Mouse (Mus musculus) G1E (cell line): Measurements from ENCODE around the gene Sec24c. TPM values are rescaled to one million over a fixed set of nuclear protein-coding genes. Genes with fewer than 3 reads are reported as not detected.

Source experiments
- ATAC-seq: 2 replicates; pipeline ENCODE4 v1.8.0; 2016; ENCODE audit warnings: mild to moderate bottlenecking; ENCODE audit not compliant: insufficient number of reproducible peaks, poor library complexity, low FRiP score, severe bottlenecking; ENCODE audit errors: extremely low read depth
- DNase-seq: peaks from one replicate; pipeline ENCODE4 v3.0.0; 2012; ENCODE audit warnings: low spot score
- H3K27me3 ChIP-seq: 2 replicates; pipeline ENCODE4 v1.6.1; 2012; ENCODE audit warnings: mild to moderate bottlenecking, low read length, inconsistent platforms; ENCODE audit not compliant: insufficient read depth
- H3K36me3 ChIP-seq: replicated peaks from 2 replicates; pipeline ENCODE3; 2012; ENCODE audit warnings: mild to moderate bottlenecking, inconsistent platforms
- H3K4me1 ChIP-seq: 2 replicates; pipeline ENCODE4 v1.6.1; 2012; ENCODE audit warnings: low read depth, low read length, inconsistent platforms, mixed read lengths; ENCODE audit not compliant: insufficient read depth
- H3K4me3 ChIP-seq: 2 replicates; pipeline ENCODE4 v1.5.1; 2012; ENCODE audit warnings: low read depth, mild to moderate bottlenecking, inconsistent platforms, low read length, moderate library complexity, mixed read lengths
- H3K9me3 ChIP-seq: replicated peaks from 2 replicates; pipeline ENCODE4 v1.6.1; 2012; ENCODE audit warnings: inconsistent platforms
- CTCF ChIP-seq: IDR thresholded peaks from 2 replicates; pipeline ENCODE4 v1.5.1; 2012; ENCODE audit warnings: low read depth, low read length, inconsistent platforms, mixed read lengths
- GATA1 ChIP-seq: IDR thresholded peaks from 2 replicates; pipeline ENCODE4 v1.6.1; 2012; ENCODE audit warnings: borderline replicate concordance, low read length, inconsistent platforms, mixed read lengths
- GATA2 ChIP-seq: IDR thresholded peaks from 2 replicates; pipeline ENCODE4 v1.6.1; 2012; ENCODE audit warnings: low read depth, low read length, inconsistent platforms, borderline replicate concordance
- POLR2AphosphoS5 ChIP-seq: IDR thresholded peaks from 2 replicates; pipeline ENCODE4 v1.6.1; 2012; ENCODE audit warnings: low read depth, low read length, inconsistent platforms; ENCODE audit not compliant: insufficient replicate concordance
- TAL1 ChIP-seq: conservative IDR thresholded peaks from 2 replicates; pipeline ENCODE4 v1.6.1; 2012; ENCODE audit warnings: low read depth, low read length, inconsistent platforms, mixed read lengths
- polyA plus RNA-seq: library from polyadenylated mRNA; stranded (reverse); fragments of >175 nt; gene quantifications from 2 replicates; pipeline ENCODE4 v1.2.3, GENCODE M21; 2012
- total RNA-seq, 2 experiments: library from RNA; stranded (forward) in 1 of 2; stranded (reverse) in 1 of 2; fragments of 200-1000 nt in 1 of 2; fragments of >200 nt in 1 of 2; fragmentation: Nextera tagmentation in 1 of 2; gene quantifications; 2 replicates each; pipeline ENCODE4 v1.2.3; 2014 to 2017

The Sec24c gene
- total and polyA plus RNA-seq, 3 experiments: 101 to 271 (median 119) TPM

- Histone ChIP-seq H3K9me3 (no peaks in the 10 kb centered on the region), H3K4me1 (peaks cover 71% of the 10 kb centered on the region), H3K4me3 (peak within 1 kb of the TSS; percentile 81), H3K27me3 (no peaks in the 10 kb centered on the region), H3K36me3 (peaks cover 90% of the 10 kb centered on the region)
- DNase-seq (peak; percentile 88), ATAC-seq (peak; percentile 67)
- TF ChIP-seq GATA1 (no peak), POLR2AphosphoS5 (0 out of 2 replicates have a peak, but pooled peaks have one; percentile 5), TAL1 (no peak)
These were observed 21.0 kb downstream of the Sec24c start, which contains the start of gene Fut11 for GRCm38 (mm10) chr14:20694884-20695760. TSS of gene Fut11 (plus strand) at chr14:20694968.

DNA sequence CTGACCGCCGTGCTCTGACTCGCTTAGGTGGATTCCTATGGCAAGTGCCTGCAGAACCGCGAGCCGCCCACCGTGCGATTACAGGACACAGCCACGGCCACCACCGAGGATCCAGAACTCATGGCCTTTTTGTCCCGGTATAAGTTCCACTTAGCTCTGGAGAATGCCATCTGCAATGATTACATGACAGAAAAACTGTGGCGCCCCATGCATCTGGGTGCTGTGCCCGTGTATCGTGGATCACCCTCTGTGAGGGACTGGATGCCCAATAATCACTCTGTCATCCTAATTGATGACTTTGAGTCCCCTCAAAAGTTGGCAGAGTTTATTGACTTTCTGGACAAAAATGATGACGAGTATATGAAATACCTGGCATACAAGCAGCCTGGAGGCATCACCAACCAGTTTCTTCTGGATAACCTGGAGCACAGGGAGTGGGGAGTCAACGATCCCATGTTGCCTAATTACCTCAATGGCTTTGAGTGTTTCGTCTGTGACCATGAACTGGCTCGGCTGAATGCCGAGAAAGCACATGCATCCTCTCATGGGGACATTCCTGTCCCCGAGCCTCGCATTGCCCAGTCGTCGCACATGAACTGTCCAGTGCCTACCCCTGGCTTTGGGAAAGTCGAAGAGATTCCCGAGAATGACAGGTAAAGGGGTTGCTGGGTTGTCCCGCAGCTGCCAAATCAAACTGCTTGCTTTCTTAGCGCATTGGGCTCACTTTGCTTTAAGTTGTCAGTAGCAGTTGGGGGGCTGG, 21.8 kb downstream of the Sec24c start:
- no peak for DNase-seq
- no peak for ATAC-seq
- H3K4me3 ChIP-seq: peak overlapping the region; percentile 81
- H3K9me3 ChIP-seq: no peaks in the 10 kb centered on the region
- peaks cover 78% of the 10 kb centered on the region for H3K4me1 ChIP-seq
- no peaks in the 10 kb centered on the region for H3K27me3 ChIP-seq
- peaks cover 88% of the 10 kb centered on the region for H3K36me3 ChIP-seq
- no peak for TF ChIP-seq POLR2AphosphoS5
- no peak for TF ChIP-seq TAL1
- TF ChIP-seq GATA2: no peak
- no peak for TF ChIP-seq GATA1
- TF ChIP-seq CTCF: no peak

- no peaks in the 10 kb centered on the region for H3K27me3 ChIP-seq
- no peaks in the 10 kb centered on the region for H3K9me3 ChIP-seq
- H3K4me1 ChIP-seq: peaks cover 82% of the 10 kb centered on the region
- TF ChIP-seq GATA2: no peak
- no peak for TF ChIP-seq TAL1
- 0 out of 2 replicates have a peak, but pooled peaks have one; percentile 13 for TF ChIP-seq CTCF
- no peak for TF ChIP-seq POLR2AphosphoS5
- ATAC-seq (peak; percentile 41), DNase-seq (no peak)
- peaks cover 78% of the 10 kb centered on the region for H3K36me3 ChIP-seq
- no peak overlapping the region; the same call in 1 of the 2 replicates for H3K4me3 ChIP-seq
These were observed 22.9 kb downstream of the Sec24c start for GRCm38 (mm10) chr14:20696986-20697385.

DNA sequence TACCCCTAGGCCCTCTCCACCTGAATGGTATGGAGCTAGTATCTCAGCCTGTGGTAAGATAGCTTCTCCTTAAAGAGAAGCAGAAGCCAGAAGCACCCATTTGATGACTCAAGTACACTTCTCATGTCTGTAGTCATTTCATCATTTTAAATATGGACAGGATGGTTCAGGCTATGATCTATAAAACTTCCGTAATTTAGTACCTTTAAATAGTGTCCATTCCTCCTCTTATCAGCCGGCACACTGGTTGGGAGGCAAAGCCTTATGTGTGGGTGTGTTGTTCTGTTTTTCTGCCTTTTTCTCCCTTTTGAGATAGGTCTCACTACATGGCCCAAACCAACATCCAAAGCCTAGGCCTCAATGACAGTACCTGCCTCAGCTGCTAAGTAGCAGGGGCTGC, 24.4 kb downstream of the Sec24c start:
- ATAC-seq: no peak
- Histone ChIP-seq H3K4me3 (no peak overlapping the region; the same call in 1 of the 2 replicates), H3K27me3 (no peaks in the 10 kb centered on the region), H3K9me3 (no peaks in the 10 kb centered on the region), H3K4me1 (peaks cover 75% of the 10 kb centered on the region), H3K36me3 (peaks cover 63% of the 10 kb centered on the region)
- peak; percentile 23; the same call in 1 of the 2 replicates for TF ChIP-seq TAL1
- no peak for TF ChIP-seq GATA2
- no peak for DNase-seq

- no peak for DNase-seq
- no peak for ATAC-seq
- peaks cover 61% of the 10 kb centered on the region for H3K36me3 ChIP-seq
- H3K4me1 ChIP-seq: peaks cover 75% of the 10 kb centered on the region
- H3K27me3 ChIP-seq: no peaks in the 10 kb centered on the region
- H3K9me3 ChIP-seq: no peaks in the 10 kb centered on the region
- H3K4me3 ChIP-seq: peak overlapping the region; percentile 34; the same call in 1 of the 2 replicates
- no peak for TF ChIP-seq CTCF
- no peak for TF ChIP-seq GATA1
- TF ChIP-seq TAL1: no peak
- no peak for TF ChIP-seq POLR2AphosphoS5
These were observed 26.3 kb downstream of the Sec24c start for GRCm38 (mm10) chr14:20700362-20700761.

DNA sequence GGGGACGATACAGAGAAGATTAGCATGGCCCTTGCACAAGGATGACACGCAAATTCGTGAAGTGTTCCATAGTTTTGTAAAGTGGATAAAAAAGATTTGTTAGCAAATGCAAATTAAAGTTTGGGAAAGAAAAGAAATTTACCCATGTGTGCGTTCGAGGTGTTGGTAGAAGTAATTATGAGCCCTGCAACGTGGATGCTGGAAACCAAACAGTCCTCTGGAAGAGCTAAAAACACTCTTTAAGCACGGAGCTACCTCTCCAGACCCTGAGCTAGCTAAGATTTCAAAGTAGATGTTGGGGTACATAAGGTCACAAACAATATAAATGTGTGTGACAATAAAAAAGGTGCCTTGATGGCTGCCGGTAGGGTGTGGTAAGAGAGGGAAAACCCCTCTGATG, 27.4 kb downstream of the Sec24c start:
- Histone ChIP-seq H3K36me3 (peaks cover 52% of the 10 kb centered on the region), H3K27me3 (no peaks in the 10 kb centered on the region), H3K4me3 (peak overlapping the region; percentile 92), H3K9me3 (no peaks in the 10 kb centered on the region), H3K4me1 (peaks cover 67% of the 10 kb centered on the region)
- TF ChIP-seq POLR2AphosphoS5: no peak
- ATAC-seq: no peak
- DNase-seq: no peak
